Mouse (Mus musculus): ENCODE measurements around the gene Fmnl1. TPM values are rescaled to one million over a fixed set of nuclear protein-coding genes. Genes with fewer than 3 reads are reported as not detected.

Gene Fmnl1
- polyA plus RNA-seq, 1 experiment = 8.4 TPM

DNA sequence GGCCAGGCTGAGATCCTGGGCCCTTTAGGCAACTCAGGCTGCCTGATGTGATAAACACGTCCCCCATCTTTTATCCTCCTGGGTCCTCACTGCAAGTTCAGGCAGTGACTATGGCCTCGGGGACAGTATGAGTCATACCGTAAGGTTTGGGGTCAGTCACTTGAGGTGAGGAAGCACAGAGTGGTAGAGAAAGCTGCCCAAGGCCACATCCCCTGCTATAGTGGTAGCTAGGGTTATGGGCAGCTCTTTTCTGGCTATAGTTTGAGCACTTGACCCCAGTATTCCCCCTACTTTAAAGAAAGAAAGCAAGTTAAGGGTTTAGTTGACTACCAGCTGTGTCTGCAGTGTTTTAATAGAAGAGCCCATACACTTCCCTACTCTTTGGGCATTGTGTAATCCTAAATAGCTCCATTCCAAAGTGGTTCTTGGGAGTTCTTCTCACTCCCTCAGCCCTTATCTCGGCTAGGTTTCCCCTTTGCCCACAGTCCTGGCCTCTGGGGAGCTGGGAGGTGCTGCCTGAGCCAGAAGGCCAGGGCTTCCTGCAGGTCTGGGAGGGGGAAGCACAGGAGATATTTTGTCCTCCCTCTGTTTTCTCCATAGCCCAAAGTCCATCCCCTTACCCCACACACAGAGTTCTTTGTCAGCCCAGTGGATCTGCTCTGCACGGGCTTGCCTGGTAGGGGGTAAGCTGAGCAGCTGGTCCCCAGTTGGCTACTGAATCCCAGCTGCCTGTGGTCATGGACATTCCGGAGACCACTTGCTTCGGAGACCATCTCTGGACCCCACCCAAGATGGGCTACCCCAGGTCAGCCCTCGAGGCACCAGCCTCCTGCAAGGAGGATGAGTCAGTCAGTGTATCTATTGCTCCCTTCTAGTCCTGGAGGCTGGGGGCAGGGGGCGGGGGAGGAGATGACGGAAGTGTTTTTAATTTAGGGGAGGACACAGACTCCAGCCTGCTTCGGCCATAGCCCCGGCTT is 26.3 kb upstream of the Fmnl1 start:
- Histone ChIP-seq H3K4me1 (ENCODE audit: control insufficient read depth, insufficient read depth, insufficient read length, low read length) (peaks cover 37% of the 10 kb centered on the region), H3K27me3 (ENCODE audit: control insufficient read depth, insufficient read depth, low read length) (no peaks in the 10 kb centered on the region), H3K36me3 (ENCODE audit: control insufficient read depth, insufficient read depth, low read length) (no peaks in the 10 kb centered on the region), H3K27ac (ENCODE audit: insufficient read depth, low read depth, low read length) (0 out of 2 replicates have a peak overlapping the region, but pooled peaks have one; percentile 9), H3K4me3 (ENCODE audit: low read depth, low read length) (no peak overlapping the region)
- 40% methylated on average over 12 of the region's 12 CpGs for WGBS
- TF ChIP-seq POLR2A (IDR thresholded peaks at IDR 0.05; ENCODE audit: low read depth, low read length) (no peak), CTCF (IDR thresholded peaks at IDR 0.05; ENCODE audit: extremely low read depth, insufficient read length, insufficient replicate concordance, low read depth, low read length) (no peak)

DNA sequence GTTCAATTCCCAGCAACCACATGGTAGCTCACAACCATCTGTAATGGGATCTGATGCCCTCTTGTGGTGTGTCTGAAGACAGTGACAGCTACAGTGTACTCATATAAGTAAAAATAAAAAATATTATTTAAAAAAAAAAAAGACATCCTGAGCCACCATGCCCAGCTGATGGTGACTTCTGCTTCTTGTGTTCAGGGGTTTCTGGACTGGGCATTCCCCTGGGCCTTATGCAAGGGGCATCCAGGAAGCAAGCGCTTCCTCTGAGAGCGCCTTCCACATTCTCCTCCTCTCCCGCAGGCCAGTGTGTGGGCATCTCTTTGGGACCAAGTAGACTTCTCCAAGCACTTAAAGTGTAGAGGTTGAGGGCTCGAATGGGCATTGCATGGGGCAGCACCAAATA is 24.5 kb upstream of the Fmnl1 start:
- 85% methylated on average over 4 of the region's 4 CpGs for WGBS
- TF ChIP-seq CTCF (IDR thresholded peaks at IDR 0.05; ENCODE audit: extremely low read depth, insufficient read length, insufficient replicate concordance, low read depth, low read length) = no peak
- TF ChIP-seq POLR2A (IDR thresholded peaks at IDR 0.05; ENCODE audit: low read depth, low read length) = no peak
- peaks cover 25% of the 10 kb centered on the region for H3K4me1 ChIP-seq (ENCODE audit: control insufficient read depth, insufficient read depth, insufficient read length, low read length)
- H3K36me3 ChIP-seq (ENCODE audit: control insufficient read depth, insufficient read depth, low read length) = no peaks in the 10 kb centered on the region
- no peaks in the 10 kb centered on the region for H3K27me3 ChIP-seq (ENCODE audit: control insufficient read depth, insufficient read depth, low read length)
- H3K4me3 ChIP-seq (ENCODE audit: low read depth, low read length) = no peak overlapping the region
- H3K27ac ChIP-seq (ENCODE audit: insufficient read depth, low read depth, low read length) = no peak overlapping the region

DNA sequence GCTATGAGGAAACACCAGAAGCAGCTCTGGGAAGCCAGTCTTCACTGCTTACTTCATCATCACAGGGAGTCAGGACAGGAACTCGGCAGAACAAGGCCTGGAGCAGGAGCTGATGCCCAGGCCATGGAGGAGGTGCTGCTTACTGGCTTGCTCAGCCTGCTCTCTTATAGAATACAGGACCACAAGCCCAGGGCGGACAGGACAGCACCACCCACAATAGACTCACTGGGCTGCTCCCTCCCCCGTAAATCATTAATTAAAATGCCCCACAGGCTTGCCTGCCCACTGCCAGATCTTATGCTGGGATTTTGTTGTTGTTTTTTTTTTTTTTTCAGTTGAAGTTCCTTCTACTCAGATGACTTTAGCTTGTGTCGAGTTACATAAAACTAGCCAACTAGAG is 23.1 kb upstream of the Fmnl1 start:
- WGBS = 41% methylated on average over 4 of the region's 4 CpGs
- Histone ChIP-seq H3K4me3 (ENCODE audit: low read depth, low read length) (no peak overlapping the region), H3K36me3 (ENCODE audit: control insufficient read depth, insufficient read depth, low read length) (no peaks in the 10 kb centered on the region), H3K4me1 (ENCODE audit: control insufficient read depth, insufficient read depth, insufficient read length, low read length) (peaks cover 13% of the 10 kb centered on the region), H3K27me3 (ENCODE audit: control insufficient read depth, insufficient read depth, low read length) (no peaks in the 10 kb centered on the region), H3K27ac (ENCODE audit: insufficient read depth, low read depth, low read length) (no peak overlapping the region)
- TF ChIP-seq CTCF (IDR thresholded peaks at IDR 0.05; ENCODE audit: extremely low read depth, insufficient read length, insufficient replicate concordance, low read depth, low read length) (no peak), POLR2A (IDR thresholded peaks at IDR 0.05; ENCODE audit: low read depth, low read length) (no peak)

DNA sequence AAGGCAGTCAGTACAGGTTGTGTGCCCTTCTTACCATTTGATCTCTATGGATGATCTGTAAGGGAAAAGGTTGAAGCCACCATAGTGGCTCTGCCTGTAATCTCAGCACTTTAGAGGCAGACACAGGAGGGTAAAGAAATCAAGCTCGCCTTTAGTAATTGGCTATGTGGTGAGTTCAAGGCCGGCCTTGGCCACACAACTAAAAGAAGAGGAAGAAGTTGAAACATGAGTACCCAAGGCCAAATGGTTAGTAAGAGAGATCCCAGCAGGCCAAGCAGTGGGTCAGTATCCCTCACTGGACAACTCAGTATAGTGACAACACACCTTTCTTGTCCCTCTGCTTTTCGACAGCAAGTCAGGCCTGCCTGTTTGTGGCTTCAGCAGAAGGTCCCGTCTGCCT is 21.1 kb upstream of the Fmnl1 start:
- Histone ChIP-seq H3K36me3 (ENCODE audit: control insufficient read depth, insufficient read depth, low read length) (no peaks in the 10 kb centered on the region), H3K27me3 (ENCODE audit: control insufficient read depth, insufficient read depth, low read length) (no peaks in the 10 kb centered on the region), H3K27ac (ENCODE audit: insufficient read depth, low read depth, low read length) (no peak overlapping the region), H3K4me3 (ENCODE audit: low read depth, low read length) (no peak overlapping the region), H3K4me1 (ENCODE audit: control insufficient read depth, insufficient read depth, insufficient read length, low read length) (peaks cover 7% of the 10 kb centered on the region)
- TF ChIP-seq POLR2A (IDR thresholded peaks at IDR 0.05; ENCODE audit: low read depth, low read length) = no peak
- TF ChIP-seq CTCF (IDR thresholded peaks at IDR 0.05; ENCODE audit: extremely low read depth, insufficient read length, insufficient replicate concordance, low read depth, low read length) = no peak
- WGBS = 97% methylated on average over 4 of the region's 4 CpGs

DNA sequence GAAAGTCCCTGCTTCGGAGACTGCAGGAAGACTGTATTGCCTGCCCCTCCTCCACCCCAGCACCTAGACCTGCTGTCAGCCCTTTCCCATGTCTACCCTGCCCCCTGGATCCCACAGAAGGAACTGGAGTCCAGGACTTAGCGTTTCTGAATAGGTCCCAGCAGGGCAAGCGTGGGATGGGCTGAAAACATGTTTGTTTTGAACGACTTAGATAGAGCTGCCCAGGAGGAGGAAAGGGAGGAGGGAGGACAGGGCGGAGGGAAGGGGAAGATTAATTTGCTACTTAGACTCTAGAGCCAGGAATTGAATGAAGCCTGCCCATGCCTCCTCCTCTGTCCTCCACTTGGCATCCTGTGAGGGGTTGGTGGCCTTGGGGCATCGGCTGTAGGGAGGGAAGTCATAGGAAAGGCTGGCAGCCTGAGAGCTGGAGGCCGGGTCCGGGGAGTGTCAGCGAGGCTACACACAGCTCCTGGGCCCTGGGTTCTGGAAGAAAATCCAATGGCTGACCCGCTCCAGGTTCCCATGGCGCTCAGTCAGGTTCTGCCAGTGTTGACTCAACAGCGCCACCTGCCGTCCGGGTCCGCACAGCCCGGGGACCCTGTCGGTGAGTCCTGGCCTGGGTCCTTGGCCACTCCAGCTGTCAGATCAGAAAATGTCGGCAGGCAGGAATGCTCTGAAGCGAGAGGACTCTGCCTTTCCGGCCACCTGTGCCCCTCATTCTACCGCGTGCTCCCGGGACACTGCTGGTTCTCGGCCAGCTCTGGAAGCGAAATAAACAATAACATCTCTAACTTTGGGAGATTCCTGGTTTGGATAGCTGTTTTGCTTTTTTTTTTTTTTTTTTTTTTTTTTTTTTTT is 12.1 kb upstream of the Fmnl1 start:
- Histone ChIP-seq H3K4me1 (ENCODE audit: control insufficient read depth, insufficient read depth, insufficient read length, low read length) (peaks cover 2% of the 10 kb centered on the region; the same call in 1 of the 2 replicates), H3K36me3 (ENCODE audit: control insufficient read depth, insufficient read depth, low read length) (no peaks in the 10 kb centered on the region), H3K27ac (ENCODE audit: insufficient read depth, low read depth, low read length) (peak overlapping the region; percentile 14; the same call in 1 of the 2 replicates), H3K4me3 (ENCODE audit: low read depth, low read length) (peak overlapping the region; percentile 59), H3K27me3 (ENCODE audit: control insufficient read depth, insufficient read depth, low read length) (no peaks in the 10 kb centered on the region)
- WGBS = 3% methylated on average over 25 of the region's 25 CpGs
- TF ChIP-seq POLR2A (IDR thresholded peaks at IDR 0.05; ENCODE audit: low read depth, low read length) (no peak), CTCF (IDR thresholded peaks at IDR 0.05; ENCODE audit: extremely low read depth, insufficient read length, insufficient replicate concordance, low read depth, low read length) (peak; percentile 98)

DNA sequence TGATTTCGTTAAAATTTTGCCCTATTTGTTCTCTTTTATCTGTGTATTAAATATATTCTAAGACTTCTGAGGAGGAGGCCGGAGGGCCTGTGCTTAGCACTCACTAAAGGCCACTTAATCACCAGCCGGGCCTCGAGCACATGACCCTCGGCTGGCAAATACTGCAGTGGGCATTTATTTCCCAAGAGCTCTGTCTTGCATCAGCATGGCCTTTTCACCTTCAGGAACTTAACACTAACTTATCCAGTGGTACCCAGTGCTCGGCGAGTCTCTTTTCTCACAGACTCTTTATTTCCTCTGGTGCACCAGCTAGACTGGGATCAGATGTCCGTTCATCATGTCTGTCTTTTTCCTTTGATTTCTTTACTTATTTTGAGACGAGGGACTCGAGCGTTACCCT is 10.2 kb upstream of the Fmnl1 start:
- Histone ChIP-seq H3K27me3 (ENCODE audit: control insufficient read depth, insufficient read depth, low read length) (no peaks in the 10 kb centered on the region), H3K36me3 (ENCODE audit: control insufficient read depth, insufficient read depth, low read length) (no peaks in the 10 kb centered on the region), H3K4me1 (ENCODE audit: control insufficient read depth, insufficient read depth, insufficient read length, low read length) (peaks cover 2% of the 10 kb centered on the region; the same call in 1 of the 2 replicates), H3K4me3 (ENCODE audit: low read depth, low read length) (no peak overlapping the region), H3K27ac (ENCODE audit: insufficient read depth, low read depth, low read length) (no peak overlapping the region)
- 94% methylated on average over 11 of the region's 11 CpGs for WGBS
- TF ChIP-seq CTCF (IDR thresholded peaks at IDR 0.05; ENCODE audit: extremely low read depth, insufficient read length, insufficient replicate concordance, low read depth, low read length) (no peak), POLR2A (IDR thresholded peaks at IDR 0.05; ENCODE audit: low read depth, low read length) (no peak)

All from small intestine, adult 2 months (tissue).